Mouse (Mus musculus): ENCODE results near the gene Ddr2. TPM values are rescaled to one million over a fixed set of nuclear protein-coding genes. Genes with fewer than 3 reads are reported as not detected.

The Ddr2 gene
- total and polyA plus RNA-seq, 3 experiments, result 0.04 TPM; not detected in 2

GRCm38 (mm10) chr1:170031656-170032055 is 78.9 kb downstream of the Ddr2 start:
- DNase-seq (ENCODE audit: low read depth, low spot score), result no peak
- no peaks in the 10 kb centered on the region for H3K4me1 ChIP-seq (ENCODE audit: control insufficient read depth in 1 of 2, insufficient read depth in 2 of 2, low read length in 2 of 2)
- H3K27ac ChIP-seq (ENCODE audit: control insufficient read depth, low read depth, low read length), result no peak overlapping the region
- no peaks in the 10 kb centered on the region for H3K9me3 ChIP-seq (replicated peaks; ENCODE audit: insufficient read depth, low read length)
- H3K4me3 ChIP-seq (ENCODE audit: control insufficient read depth in 1 of 2, insufficient read depth in 1 of 2, low read depth in 2 of 2, low read length in 2 of 2), result no peak overlapping the region
- H3K9ac ChIP-seq (ENCODE audit: control insufficient read depth, low read depth, low read length, poor library complexity, severe bottlenecking), result no peak overlapping the region
- no peaks in the 10 kb centered on the region for H3K36me3 ChIP-seq (ENCODE audit: control insufficient read depth in 1 of 2, insufficient read depth in 2 of 2, low read length in 2 of 2)
- TF ChIP-seq POLR2AphosphoS5 (IDR thresholded peaks at IDR 0.05; ENCODE audit: borderline replicate concordance, low read depth, low read length), result no peak
- no peak for TF ChIP-seq RAD21 (IDR thresholded peaks at IDR 0.05; ENCODE audit: low read depth, low read length)
- TF ChIP-seq ELF1 (IDR thresholded peaks at IDR 0.05; ENCODE audit: low read depth, low read length), result no peak
- no peak for TF ChIP-seq ZMIZ1 (IDR thresholded peaks at IDR 0.05; ENCODE audit: low read depth, low read length)
- no peak for TF ChIP-seq MAFK (IDR thresholded peaks at IDR 0.05; ENCODE audit: borderline replicate concordance, low read depth, low read length)
- TF ChIP-seq MAX (IDR thresholded peaks at IDR 0.05; ENCODE audit: low read length), result no peak
- no peak for TF ChIP-seq TCF12 (IDR thresholded peaks at IDR 0.05; ENCODE audit: low read depth, low read length)
- no peak for TF ChIP-seq ZC3H11A (IDR thresholded peaks at IDR 0.05; ENCODE audit: low read depth, low read length)
- TF ChIP-seq TBP (IDR thresholded peaks at IDR 0.05; ENCODE audit: low read depth, low read length), result no peak
- TF ChIP-seq ETS1 (IDR thresholded peaks at IDR 0.05; ENCODE audit: low read depth, low read length), result no peak
- no peak for TF ChIP-seq NELFE (IDR thresholded peaks at IDR 0.05; ENCODE audit: low read depth, low read length)
- TF ChIP-seq CTCF (IDR thresholded peaks at IDR 0.05 in 2 of 3, conservative IDR thresholded peaks at IDR 0.05 in 1 of 3; ENCODE audit: control insufficient read depth in 1 of 3, insufficient read depth in 1 of 3, low read depth in 2 of 3, low read length in 3 of 3, poor library complexity in 1 of 3, severe bottlenecking in 1 of 3), result no peak
- H3K79me2 ChIP-seq (ENCODE audit: control insufficient read depth, insufficient read depth, low read length, poor library complexity), result no peaks in the 10 kb centered on the region
- no peaks in the 10 kb centered on the region for H3K27me3 ChIP-seq (ENCODE audit: control insufficient read depth in 1 of 2, insufficient read depth in 2 of 2, low read length in 2 of 2)

GRCm38 (mm10) chr1:170014784-170015183 is 95.8 kb downstream of the Ddr2 start:
- H3K36me3 ChIP-seq (ENCODE audit: control insufficient read depth in 1 of 2, insufficient read depth in 2 of 2, low read length in 2 of 2), result no peaks in the 10 kb centered on the region
- no peak overlapping the region for H3K27ac ChIP-seq (ENCODE audit: control insufficient read depth, low read depth, low read length)
- H3K9ac ChIP-seq (ENCODE audit: control insufficient read depth, low read depth, low read length, poor library complexity, severe bottlenecking), result no peak overlapping the region
- DNase-seq (ENCODE audit: low read depth, low spot score), result no peak
- H3K9me3 ChIP-seq (replicated peaks; ENCODE audit: insufficient read depth, low read length), result no peaks in the 10 kb centered on the region
- no peaks in the 10 kb centered on the region for H3K79me2 ChIP-seq (ENCODE audit: control insufficient read depth, insufficient read depth, low read length, poor library complexity)
- TF ChIP-seq MAZ (IDR thresholded peaks at IDR 0.05; ENCODE audit: low read depth, low read length), result no peak
- no peak for TF ChIP-seq CHD2 (IDR thresholded peaks at IDR 0.05; ENCODE audit: low read length)
- no peak for TF ChIP-seq MYB (IDR thresholded peaks at IDR 0.05; ENCODE audit: low read depth, low read length)
- TF ChIP-seq EP300 (IDR thresholded peaks at IDR 0.05; ENCODE audit: low read depth in 1 of 2, low read length in 2 of 2), result no peak
- no peak for TF ChIP-seq TBP (IDR thresholded peaks at IDR 0.05; ENCODE audit: low read depth, low read length)
- no peak for TF ChIP-seq RCOR1 (IDR thresholded peaks at IDR 0.05; ENCODE audit: low read depth, low read length)
- no peak for TF ChIP-seq POLR2AphosphoS5 (IDR thresholded peaks at IDR 0.05; ENCODE audit: borderline replicate concordance, low read depth, low read length)
- no peak for TF ChIP-seq POLR2A (IDR thresholded peaks at IDR 0.05; ENCODE audit: control insufficient read depth in 1 of 2, insufficient read depth in 1 of 2, low read depth in 1 of 2, low read length in 2 of 2, poor library complexity in 1 of 2)
- TF ChIP-seq SIN3A (IDR thresholded peaks at IDR 0.05; ENCODE audit: low read length), result no peak
- TF ChIP-seq TCF12 (IDR thresholded peaks at IDR 0.05; ENCODE audit: low read depth, low read length), result no peak
- TF ChIP-seq USF1 (IDR thresholded peaks at IDR 0.05; ENCODE audit: low read depth, low read length), result no peak
- TF ChIP-seq MAX (IDR thresholded peaks at IDR 0.05; ENCODE audit: low read length), result no peak
- H3K4me1 ChIP-seq (ENCODE audit: control insufficient read depth in 1 of 2, insufficient read depth in 2 of 2, low read length in 2 of 2), result no peaks in the 10 kb centered on the region
- no peaks in the 10 kb centered on the region for H3K27me3 ChIP-seq (ENCODE audit: control insufficient read depth in 1 of 2, insufficient read depth in 2 of 2, low read length in 2 of 2)
- H3K4me3 ChIP-seq (ENCODE audit: control insufficient read depth in 1 of 2, insufficient read depth in 1 of 2, low read depth in 2 of 2, low read length in 2 of 2), result no peak overlapping the region

Data from MEL (cell line).